Mouse (Mus musculus) testis, adult 2 months (tissue): ENCODE results near the gene Pgpep1l.

Experiments
- CTCF ChIP-seq: fragments of 200-500 bp; IDR thresholded peaks from 2 replicates; pipeline ENCODE4 v1.5.1; 2012; ENCODE audit warnings: low read depth, mild to moderate bottlenecking, inconsistent platforms, low read length, moderate library complexity; ENCODE audit not compliant: control insufficient read depth, insufficient read depth, insufficient replicate concordance
- POLR2A ChIP-seq: fragments of 200-500 bp; IDR thresholded peaks from 2 replicates; pipeline ENCODE4 v1.6.1; 2012; ENCODE audit warnings: low read depth, mild to moderate bottlenecking, inconsistent platforms, low read length, moderate library complexity; ENCODE audit not compliant: control insufficient read depth

- no peak for TF ChIP-seq CTCF
- no peak for TF ChIP-seq POLR2A
Measured at GRCm38 (mm10) chr7:68289081-68289480, 25.0 kb upstream of the Pgpep1l start.
